Mouse (Mus musculus) CH12.LX (cell line): ENCODE measurements at regions not wholly inside any gene's neighbourhood (a gene's known extent, or its start where the extent isn't known, plus 50 kb on each side); places are given as distances from the start of the nearest gene placed in this dataset.

Source experiments
- DNase-seq: peaks from one replicate; pipeline ENCODE4 v3.0.0-alpha.2; 2013; ENCODE audit errors: extremely low read depth
- H3K27ac ChIP-seq: 2 replicates; pipeline ENCODE4 v1.5.1; 2012; ENCODE audit warnings: low read depth, mild to moderate bottlenecking, control low read depth, moderate library complexity; ENCODE audit not compliant: insufficient read depth
- H3K27me3 ChIP-seq: replicated peaks from 2 replicates; pipeline ENCODE3; 2012; ENCODE audit warnings: inconsistent platforms
- H3K36me3 ChIP-seq, 2 experiments: replicated peaks in 1 of 2; 2 replicates each; pipeline versions ENCODE3 to v1.6.1; 2012; ENCODE audit warnings: inconsistent platforms in 1 of 2, low read length in 1 of 2, mild to moderate bottlenecking in 1 of 2, mixed read lengths in 1 of 2, moderate library complexity in 1 of 2; ENCODE audit not compliant: control insufficient read depth in 1 of 2, insufficient read depth in 1 of 2
- H3K4me1 ChIP-seq, 2 experiments: 2 replicates each; pipeline ENCODE4 v1.6.1; 2012; ENCODE audit warnings: inconsistent platforms in 1 of 2, moderate library complexity in 1 of 2; ENCODE audit not compliant: insufficient read depth in 2 of 2, control insufficient read depth in 1 of 2
- H3K4me2 ChIP-seq: 2 replicates; pipeline ENCODE4 v1.6.1; 2012; ENCODE audit warnings: low read depth, mild to moderate bottlenecking, control low read depth; ENCODE audit not compliant: poor library complexity, insufficient read depth, severe bottlenecking
- H3K4me3 ChIP-seq, 3 experiments: fragments of 150-350 bp in 1 of 3; sonication (generic) in 1 of 3; replicated peaks in 1 of 3; 2 replicates each; pipeline versions ENCODE3 to v1.5.1; 2011 to 2012; ENCODE audit warnings: low read depth in 2 of 3, low read length in 2 of 3, mild to moderate bottlenecking in 2 of 3, moderate library complexity in 2 of 3, control low read depth in 1 of 3, improper control_type of control experiment in 1 of 3, inconsistent platforms in 1 of 3, mixed read lengths in 1 of 3; ENCODE audit not compliant: poor library complexity in 1 of 3
- H3K79me2 ChIP-seq: replicated peaks from 2 replicates; pipeline ENCODE4 v1.6.1; 2012; ENCODE audit warnings: mild to moderate bottlenecking, moderate library complexity; ENCODE audit not compliant: control insufficient read depth, poor library complexity, insufficient read depth, severe bottlenecking; ENCODE audit errors: extremely low read depth
- H3K9ac ChIP-seq: 2 replicates; pipeline ENCODE4 v1.6.1; 2012; ENCODE audit warnings: low read depth, mild to moderate bottlenecking, control low read depth, moderate library complexity; ENCODE audit not compliant: insufficient read depth
- H3K9me3 ChIP-seq: replicated peaks from 2 replicates; pipeline ENCODE3; 2012; ENCODE audit warnings: low read length, inconsistent platforms, mixed read lengths
- CHD2 ChIP-seq: IDR thresholded peaks from 2 replicates; pipeline ENCODE4 v1.6.1; 2011; ENCODE audit warnings: low read length, improper control_type of control experiment
- CTCF ChIP-seq, 2 experiments: IDR thresholded peaks in 1 of 2; conservative IDR thresholded peaks in 1 of 2; 2 replicates each; pipeline ENCODE4 v1.5.1; 2011 to 2012; ENCODE audit warnings: low read depth in 2 of 2, low read length in 2 of 2, improper control_type of control experiment in 1 of 2, inconsistent platforms in 1 of 2, mild to moderate bottlenecking in 1 of 2, moderate library complexity in 1 of 2
- HCFC1 ChIP-seq: IDR thresholded peaks from 2 replicates; pipeline ENCODE4 v1.6.1; 2012; ENCODE audit warnings: low read depth, mild to moderate bottlenecking, inconsistent platforms, low read length, improper control_type of control experiment
- JUN ChIP-seq: IDR thresholded peaks from 2 replicates; pipeline ENCODE4 v1.6.1; 2011; ENCODE audit warnings: low read depth, mild to moderate bottlenecking, low read length, improper control_type of control experiment, moderate library complexity; ENCODE audit not compliant: insufficient read depth
- JUND ChIP-seq: conservative IDR thresholded peaks from 2 replicates; pipeline ENCODE4 v1.6.1; 2011; ENCODE audit warnings: low read depth, low read length, improper control_type of control experiment
- MAFK ChIP-seq: IDR thresholded peaks from 2 replicates; pipeline ENCODE4 v1.6.1; 2011; ENCODE audit warnings: low read length, improper control_type of control experiment; ENCODE audit not compliant: insufficient replicate concordance
- NRF1 ChIP-seq: IDR thresholded peaks from 2 replicates; pipeline ENCODE4 v1.6.1; 2014; ENCODE audit warnings: low read depth, mild to moderate bottlenecking, inconsistent platforms, low read length, improper control_type of control experiment, moderate library complexity
- POLR2A ChIP-seq: IDR thresholded peaks from 2 replicates; pipeline ENCODE4 v1.6.1; 2011; ENCODE audit warnings: low read depth, mild to moderate bottlenecking, improper control_type of control experiment, low read length
- RAD21 ChIP-seq: IDR thresholded peaks from 2 replicates; pipeline ENCODE4 v1.6.1; 2011; ENCODE audit warnings: low read depth, mild to moderate bottlenecking, low read length, improper control_type of control experiment, moderate library complexity
- SMC3 ChIP-seq: IDR thresholded peaks from 2 replicates; pipeline ENCODE4 v1.6.1; 2011; ENCODE audit warnings: low read depth, low read length, improper control_type of control experiment
- UBTF ChIP-seq: IDR thresholded peaks from 2 replicates; pipeline ENCODE4 v1.6.1; 2012; ENCODE audit warnings: low read depth, mild to moderate bottlenecking, inconsistent platforms, low read length, improper control_type of control experiment, moderate library complexity
- ZC3H11A ChIP-seq: IDR thresholded peaks from 2 replicates; pipeline ENCODE4 v1.6.1; 2012; ENCODE audit warnings: low read depth, mild to moderate bottlenecking, inconsistent platforms, low read length, improper control_type of control experiment
- ZNF384 ChIP-seq: IDR thresholded peaks from 2 replicates; pipeline ENCODE4 v1.6.1; 2012; ENCODE audit warnings: low read depth, low read length, improper control_type of control experiment, inconsistent platforms
- dilution Hi-C: fragments of 300-500 bp; cut with MboI; formaldehyde crosslinking; loops from 2 replicates; pipeline ENCODE4 v1.14.3; 2020; ENCODE audit warnings: low sequenced_read_pairs; ENCODE audit not compliant: extremely low pct_unique_long_range_greater_than_20kb, extremely low pct_ligation_motif_present
- in situ Hi-C: fragments of 300-500 bp; cut with MboI; formaldehyde crosslinking; loops from 3 replicates; pipeline ENCODE4 v1.14.3; 2019; ENCODE audit warnings: low sequenced_read_pairs, low pct_ligation_motif_present, low pct_unique_long_range_greater_than_20kb, mixed read lengths

DNA sequence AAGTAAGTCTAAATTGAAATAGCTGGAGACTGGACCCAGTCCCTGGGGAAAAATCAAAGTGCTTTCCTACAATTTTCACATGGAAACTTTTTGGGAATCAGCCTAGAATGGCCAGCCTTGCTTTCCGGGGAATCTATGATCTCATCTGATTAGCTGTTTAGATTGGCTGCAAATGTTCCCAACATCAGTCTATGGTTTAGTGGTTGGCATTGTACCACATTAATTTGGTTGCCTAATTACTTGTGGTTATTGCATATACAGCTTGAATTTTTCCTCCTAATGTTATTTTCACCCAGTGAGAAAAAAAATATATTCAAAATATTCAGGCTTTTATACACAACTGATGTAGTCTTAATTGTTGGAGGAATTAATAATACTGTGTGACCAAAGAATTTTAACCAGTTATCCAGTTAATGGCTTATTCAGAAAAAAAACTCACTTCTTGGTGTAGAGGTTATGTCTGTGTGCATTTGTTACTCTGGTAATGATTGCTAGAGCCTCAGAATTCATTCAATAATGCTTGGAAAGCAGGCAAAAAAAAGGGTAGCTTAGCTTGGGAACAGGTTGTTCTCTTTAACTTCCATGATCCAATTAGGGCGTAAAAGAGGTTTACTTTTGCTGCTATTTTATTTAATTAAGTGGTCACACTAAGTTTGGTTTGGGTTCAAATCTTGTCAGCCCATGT lies 182.2 kb upstream of the Tmem196 start:
- H3K9ac ChIP-seq, result no peak overlapping the region
- no peaks in the 10 kb centered on the region for H3K27me3 ChIP-seq
- H3K9me3 ChIP-seq, result no peaks in the 10 kb centered on the region
- DNase-seq, result no peak
- H3K36me3 ChIP-seq, result no peaks in the 10 kb centered on the region
- no peak overlapping the region for H3K27ac ChIP-seq
- in situ Hi-C loops (no loop called here), dilution Hi-C loops (no loop called here)
- TF ChIP-seq ZNF384 (no peak), JUN (no peak)
- H3K79me2 ChIP-seq, result no peaks in the 10 kb centered on the region
- H3K4me3 ChIP-seq, result no peak overlapping the region
- no peaks in the 10 kb centered on the region for H3K4me1 ChIP-seq
- no peak overlapping the region for H3K4me2 ChIP-seq

DNA sequence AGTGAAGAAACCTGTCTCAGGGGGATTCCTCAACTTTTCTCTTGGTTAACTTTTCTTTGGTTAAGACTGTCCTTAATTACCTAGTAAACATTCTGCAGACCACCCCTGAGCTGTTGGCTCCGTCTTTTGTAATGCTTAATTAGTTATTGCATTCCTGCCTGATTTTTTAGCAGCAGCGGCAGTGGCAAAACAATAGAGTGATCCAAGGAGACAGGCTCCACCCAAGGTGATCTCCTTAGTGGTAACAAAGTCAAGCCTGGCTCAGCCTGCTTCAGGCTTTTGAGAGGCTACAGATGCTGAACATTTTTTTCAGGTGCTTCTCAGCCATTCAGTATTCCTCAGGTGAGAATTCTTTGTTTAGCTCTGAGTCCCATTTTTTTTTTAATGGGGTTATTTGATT lies 168.1 kb upstream of the Tmem196 start:
- dilution Hi-C loops, result no loop called here

DNA sequence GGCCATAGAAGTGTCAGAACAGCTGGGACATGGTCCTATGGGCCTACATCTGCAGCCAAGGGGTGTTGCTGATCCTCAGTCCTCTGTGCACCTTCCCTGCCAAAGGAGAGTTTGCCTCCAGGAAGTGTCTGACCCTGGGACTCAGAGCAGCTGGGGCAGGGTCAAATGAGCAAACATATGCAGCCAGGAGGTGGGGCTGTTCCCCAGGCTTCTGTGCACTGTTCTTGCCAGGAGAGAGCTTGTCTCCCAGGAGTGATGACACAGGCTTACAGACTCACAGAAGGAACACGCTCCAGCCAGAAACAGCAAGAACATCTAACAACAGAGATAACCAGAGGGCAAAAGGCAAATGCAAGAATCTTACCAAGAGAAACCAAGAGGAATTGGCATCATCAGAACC lies 137.9 kb upstream of the Tmem196 start:
- no peaks in the 10 kb centered on the region for H3K9me3 ChIP-seq
- H3K9ac ChIP-seq, result no peak overlapping the region
- H3K27me3 ChIP-seq, result no peaks in the 10 kb centered on the region
- TF ChIP-seq RAD21 (peak; percentile 56), SMC3 (peak; percentile 55), JUN (no peak), CTCF (conservative IDR thresholded peaks at IDR 0.05 in 1 of 2, IDR thresholded peaks at IDR 0.05 in 1 of 2; ENCODE audit: low read depth in 2 of 2, low read length in 2 of 2) (peak in 1 of 2 experiments; percentile 57; a peak in 2 of 4 replicates)
- H3K36me3 ChIP-seq, result no peaks in the 10 kb centered on the region
- dilution Hi-C loops (no loop called here), in situ Hi-C loops (no loop called here)
- no peak overlapping the region for H3K27ac ChIP-seq
- no peaks in the 10 kb centered on the region for H3K79me2 ChIP-seq
- H3K4me1 ChIP-seq, result no peaks in the 10 kb centered on the region
- no peak overlapping the region for H3K4me2 ChIP-seq
- no peak overlapping the region for H3K4me3 ChIP-seq
- DNase-seq, result peak; percentile 19

More for the DNA sequence above, 168.1 kb upstream of the Tmem196 start:
- Histone ChIP-seq H3K4me2 (no peak overlapping the region), H3K9ac (no peak overlapping the region), H3K27ac (no peak overlapping the region), H3K79me2 (no peaks in the 10 kb centered on the region), H3K9me3 (no peaks in the 10 kb centered on the region), H3K4me1 (no peaks in the 10 kb centered on the region), H3K36me3 (no peaks in the 10 kb centered on the region), H3K4me3 (no peak overlapping the region), H3K27me3 (no peaks in the 10 kb centered on the region)
- TF ChIP-seq POLR2A (no peak), NRF1 (no peak), MAFK (no peak), ZC3H11A (no peak), UBTF (no peak), HCFC1 (no peak), CHD2 (no peak), JUND (no peak)
- in situ Hi-C loops, result no loop called here
- DNase-seq, result no peak
